Mouse (Mus musculus) thymus, adult 2 months (tissue): Measurements from ENCODE around the gene E130308A19Rik. TPM values are rescaled to one million over a fixed set of nuclear protein-coding genes. Genes with fewer than 3 reads are reported as not detected.
A peak's percentile ranks its signal among the peaks of the same experiment; 100 is the strongest.

Experiments used
- DNase-seq: peaks from one replicate; pipeline ENCODE4 v3.0.0; 2021
- H3K27ac ChIP-seq: fragments of 200-500 bp; 2 replicates; pipeline ENCODE4 v1.5.1; 2012; ENCODE audit warnings: low read length, control low read depth; ENCODE audit not compliant: control insufficient read depth, insufficient read depth
- H3K27me3 ChIP-seq: fragments of 200-500 bp; 2 replicates; pipeline ENCODE4 v1.6.1; 2012; ENCODE audit warnings: mild to moderate bottlenecking, low read length, moderate library complexity, mixed read lengths; ENCODE audit not compliant: control insufficient read depth, insufficient read depth
- H3K36me3 ChIP-seq: fragments of 200-500 bp; 2 replicates; pipeline ENCODE4 v1.6.1; 2012; ENCODE audit warnings: mild to moderate bottlenecking, low read length, moderate library complexity; ENCODE audit not compliant: control insufficient read depth, insufficient read depth
- H3K4me1 ChIP-seq: fragments of 200-500 bp; replicated peaks from 2 replicates; pipeline ENCODE4 v1.6.1; 2012; ENCODE audit warnings: low read length; ENCODE audit not compliant: control insufficient read depth, insufficient read depth
- H3K4me3 ChIP-seq: fragments of 200-500 bp; 2 replicates; pipeline ENCODE4 v1.5.1; 2012; ENCODE audit warnings: mild to moderate bottlenecking, low read length, control low read depth, moderate library complexity; ENCODE audit not compliant: control insufficient read depth, insufficient read depth
- CTCF ChIP-seq: fragments of 200-500 bp; IDR thresholded peaks from 2 replicates; pipeline ENCODE4 v1.5.1; 2012; ENCODE audit warnings: mild to moderate bottlenecking, control low read depth, low read length, moderate library complexity, borderline replicate concordance; ENCODE audit not compliant: control insufficient read depth, poor library complexity, insufficient read depth; ENCODE audit errors: extremely low read depth
- POLR2A ChIP-seq: fragments of 200-500 bp; IDR thresholded peaks from 2 replicates; pipeline ENCODE4 v1.6.1; 2012; ENCODE audit warnings: mild to moderate bottlenecking, low read length, control low read depth, moderate library complexity; ENCODE audit not compliant: control insufficient read depth, poor library complexity, insufficient read depth; ENCODE audit errors: extremely low read depth
- WGBS: fragments of 180-500 bp; shearing (Covaris S2); methylation state at CpG from one replicate; pipeline ENCODE4 v1.1.7; 2018; 5-methylcytosine and 5-hydroxymethylcytosine counted together
- polyA plus RNA-seq: library from polyadenylated mRNA; depleted of rRNA; stranded (reverse); fragments of >200 nt; gene quantifications from 2 replicates; pipeline ENCODE4 v1.2.3, GENCODE M21; 2012

Gene E130308A19Rik
- polyA plus RNA-seq, 1 experiment = 12.4 TPM

DNA sequence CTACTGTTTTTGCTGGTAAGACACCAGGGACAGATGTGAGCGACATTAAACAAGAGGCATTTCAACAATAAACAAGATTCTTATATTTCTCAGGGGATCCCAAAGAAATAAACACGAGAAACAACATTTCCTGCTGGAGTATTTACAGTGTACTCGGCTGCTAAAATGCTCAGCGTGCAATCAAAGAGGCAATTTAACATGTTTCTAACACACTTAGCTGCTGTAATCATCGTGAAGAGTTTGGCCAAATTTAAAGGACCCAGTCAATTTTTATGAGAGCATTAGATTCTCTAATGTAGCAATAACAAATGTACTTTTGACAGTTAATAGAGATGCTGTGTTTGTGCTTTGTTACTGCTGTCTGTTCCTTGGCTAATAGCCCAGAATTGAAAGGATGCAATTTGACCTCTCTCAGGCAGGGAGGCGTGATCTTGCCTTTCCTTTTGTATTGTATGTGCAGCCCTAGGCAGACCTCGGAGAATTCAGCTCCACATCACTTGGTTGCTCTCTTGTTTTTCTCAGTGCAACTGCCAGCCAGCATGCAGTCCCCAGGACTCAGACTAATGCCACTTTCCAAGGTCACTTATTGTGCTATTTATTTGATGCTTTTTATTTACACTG lies 139.5 kb downstream of the E130308A19Rik start:
- Histone ChIP-seq H3K4me3 (no peak overlapping the region), H3K4me1 (0 out of 2 replicates have a peak, but pooled peaks cover 2% of the 10 kb centered on the region), H3K27me3 (no peaks in the 10 kb centered on the region), H3K36me3 (peaks cover 19% of the 10 kb centered on the region), H3K27ac (no peak overlapping the region)
- no peak for DNase-seq
- WGBS = 76% methylated on average over 7 of the region's 7 CpGs
- TF ChIP-seq POLR2A (no peak), CTCF (no peak)

DNA sequence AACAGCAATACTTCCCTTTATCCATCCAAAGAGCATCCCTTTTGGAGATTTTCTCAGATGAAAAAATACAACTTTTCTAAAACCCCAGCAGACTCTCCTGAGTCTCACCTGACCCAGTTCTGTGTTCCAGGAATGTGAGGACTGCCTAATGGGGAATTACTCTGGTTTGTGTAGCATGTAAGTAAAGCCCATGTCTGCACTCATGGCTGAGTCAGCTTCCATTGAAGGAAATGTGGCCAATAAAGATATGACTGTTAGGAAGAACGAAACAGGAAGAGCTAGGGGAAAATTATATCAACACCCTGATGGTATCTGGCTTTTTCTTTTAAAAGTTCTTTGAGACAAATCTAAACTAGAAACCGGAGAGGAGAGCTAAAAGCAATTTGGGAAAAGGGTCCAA lies 141.7 kb downstream of the E130308A19Rik start:
- TF ChIP-seq CTCF (no peak), POLR2A (no peak)
- Histone ChIP-seq H3K27ac (no peak overlapping the region), H3K27me3 (no peaks in the 10 kb centered on the region), H3K4me3 (no peak overlapping the region), H3K36me3 (peaks cover 40% of the 10 kb centered on the region), H3K4me1 (0 out of 2 replicates have a peak, but pooled peaks cover 2% of the 10 kb centered on the region)
- no peak for DNase-seq
- 85% methylated on average over 2 of the region's 2 CpGs for WGBS

DNA sequence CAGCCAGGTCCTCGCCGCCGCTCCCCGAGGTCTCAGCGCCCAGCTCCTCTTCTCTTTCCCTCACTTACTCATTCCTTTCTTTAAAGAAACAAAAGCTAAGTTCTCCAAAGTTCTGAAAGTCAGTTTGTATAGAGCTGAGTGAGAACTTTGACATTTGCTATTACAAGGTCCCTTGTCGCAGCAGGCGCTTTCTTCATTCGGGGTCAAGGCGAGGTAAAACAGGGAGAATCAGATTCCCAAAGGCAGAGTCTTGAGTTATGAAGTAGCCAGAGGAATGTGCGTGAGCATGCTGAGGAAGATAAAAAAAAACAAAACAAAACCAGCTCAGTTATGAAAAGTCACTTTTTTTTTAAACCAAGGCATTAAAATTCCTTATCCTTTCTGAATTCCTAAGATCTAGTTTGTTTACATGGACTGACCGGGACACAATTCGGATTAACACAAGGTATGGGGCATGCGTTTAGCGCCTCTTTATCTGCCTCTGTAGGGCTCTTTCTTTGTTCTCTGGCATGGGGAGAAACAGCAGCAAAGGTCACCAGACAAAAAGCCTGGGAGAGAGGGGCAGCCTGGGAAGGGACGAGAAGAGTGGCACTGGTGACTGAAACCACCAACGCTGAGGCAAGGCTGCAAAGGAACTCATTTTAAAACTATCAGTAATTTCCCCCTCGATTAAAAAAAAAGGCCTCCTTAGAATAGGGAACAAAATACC lies 146.3 kb downstream of the E130308A19Rik start:
- no peak for DNase-seq
- no peak overlapping the region for H3K27ac ChIP-seq
- peaks cover 65% of the 10 kb centered on the region for H3K36me3 ChIP-seq
- 92% methylated on average over 17 of the region's 17 CpGs for WGBS
- H3K4me3 ChIP-seq = no peak overlapping the region
- H3K27me3 ChIP-seq = no peaks in the 10 kb centered on the region
- TF ChIP-seq CTCF (no peak), POLR2A (no peak)
- no peaks in the 10 kb centered on the region for H3K4me1 ChIP-seq

DNA sequence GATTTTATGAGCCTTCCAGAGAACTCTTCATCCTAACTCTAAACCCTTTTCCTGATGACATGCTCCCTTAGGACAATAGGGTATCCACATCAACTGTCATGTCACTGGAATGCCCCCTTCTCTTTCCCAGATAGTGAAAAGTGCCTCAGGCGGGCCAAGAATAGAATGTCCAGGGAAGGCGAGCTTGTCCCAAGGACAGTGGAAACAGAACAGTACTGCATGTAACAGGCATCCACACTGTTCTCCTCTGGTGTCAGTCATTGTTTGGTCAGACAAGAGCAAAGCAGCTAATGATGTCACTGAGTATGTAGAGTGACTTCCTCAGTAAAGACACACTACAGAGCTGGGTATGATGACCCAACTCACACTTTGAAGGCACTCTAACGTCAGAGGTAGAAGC lies 151.8 kb downstream of the E130308A19Rik start:
- peaks cover 25% of the 10 kb centered on the region for H3K36me3 ChIP-seq
- no peaks in the 10 kb centered on the region for H3K27me3 ChIP-seq
- no peak for TF ChIP-seq POLR2A
- TF ChIP-seq CTCF = no peak
- 89% methylated on average over 3 of the region's 3 CpGs for WGBS
- DNase-seq = no peak
- peaks cover 7% of the 10 kb centered on the region; the same call in 1 of the 2 replicates for H3K4me1 ChIP-seq
- no peak overlapping the region for H3K27ac ChIP-seq
- no peak overlapping the region for H3K4me3 ChIP-seq

DNA sequence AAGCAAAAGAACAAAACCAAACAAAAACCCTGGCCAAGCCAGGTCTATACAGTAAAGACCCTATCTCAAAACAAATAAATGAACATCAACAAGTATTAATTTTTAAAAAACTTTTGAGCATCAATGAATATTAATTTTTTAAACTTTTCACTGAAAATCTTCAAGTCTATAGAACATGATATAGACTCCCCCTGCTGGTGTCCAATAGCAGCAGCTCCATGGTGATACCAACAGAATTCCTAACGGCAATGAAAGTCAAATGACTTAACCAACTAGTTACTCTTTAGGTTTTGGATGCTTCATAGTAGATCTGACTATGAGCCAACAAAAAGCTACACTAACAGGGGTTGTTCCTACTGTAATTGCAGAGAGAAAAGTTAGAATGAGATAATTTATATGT lies 154.6 kb downstream of the E130308A19Rik start:
- TF ChIP-seq POLR2A (no peak), CTCF (no peak)
- Histone ChIP-seq H3K27me3 (no peaks in the 10 kb centered on the region), H3K27ac (no peak overlapping the region), H3K4me1 (peaks cover 8% of the 10 kb centered on the region; the same call in 1 of the 2 replicates), H3K36me3 (no peaks in the 10 kb centered on the region; the same call in 1 of the 2 replicates), H3K4me3 (no peak overlapping the region)
- no peak for DNase-seq
- WGBS = 52% methylated on average over 1 of the region's 1 CpGs

DNA sequence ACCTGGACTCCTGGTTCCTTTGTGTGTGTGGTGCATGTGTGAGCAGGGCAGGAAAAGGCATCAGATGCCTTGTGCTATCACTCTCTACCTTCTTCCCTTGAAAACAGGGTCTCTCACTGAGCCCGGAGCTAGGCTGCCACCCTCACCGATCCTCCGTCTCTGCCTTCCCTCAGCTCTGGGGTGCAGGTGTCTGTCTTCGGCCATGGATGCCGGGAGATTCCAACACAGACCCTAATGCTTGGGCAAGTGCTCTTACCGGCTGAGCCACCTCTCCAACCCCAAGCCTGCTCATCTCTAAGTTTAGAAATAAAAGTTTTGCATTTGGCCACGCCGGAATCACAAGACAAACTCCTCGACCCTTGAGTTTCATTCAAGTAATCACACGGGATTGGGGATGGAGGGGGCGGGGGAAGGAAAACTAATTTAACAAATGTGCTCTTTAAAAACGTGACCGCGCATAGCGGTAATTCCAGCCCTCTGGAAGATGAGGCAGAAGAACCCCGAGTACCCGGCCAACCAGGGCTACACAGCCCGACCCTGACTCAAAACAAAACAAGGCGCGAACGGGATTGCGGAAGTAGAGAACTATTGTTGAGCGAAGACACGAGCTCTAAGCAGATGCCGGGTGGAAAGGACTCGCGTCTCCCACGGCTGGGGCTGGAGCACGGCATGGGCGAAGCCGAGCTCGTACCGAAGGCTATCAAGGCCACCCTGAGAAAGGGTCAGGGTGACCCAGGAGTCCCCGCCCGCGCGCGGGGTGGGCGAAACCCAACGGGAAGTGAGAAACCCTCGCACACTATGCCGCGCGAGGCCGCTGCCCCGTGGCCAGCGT lies 157.1 kb downstream of the E130308A19Rik start:
- Histone ChIP-seq H3K4me1 (peaks cover 8% of the 10 kb centered on the region; the same call in 1 of the 2 replicates), H3K4me3 (peak overlapping the region; percentile 81), H3K36me3 (no peaks in the 10 kb centered on the region; the same call in 1 of the 2 replicates), H3K27ac (peak overlapping the region; percentile 56; the same call in 1 of the 2 replicates), H3K27me3 (no peaks in the 10 kb centered on the region)
- WGBS = under 1% methylated on average over 47 of the region's 47 CpGs
- TF ChIP-seq CTCF = no peak
- TF ChIP-seq POLR2A = no peak
- DNase-seq = peak; percentile 27
